Mouse (Mus musculus) liver, postnatal 0 days (tissue): ENCODE measurements at regions not wholly inside any gene's neighbourhood (a gene's known extent, or its start where the extent isn't known, plus 50 kb on each side); places are given as distances from the start of the nearest gene placed in this dataset.

Experiments used
- CTCF ChIP-seq: sonication (generic); IDR thresholded peaks from 2 replicates; pipeline ENCODE4 v1.5.1; 2016; ENCODE audit warnings: antibody characterized with exemption, low read depth
- EP300 ChIP-seq: IDR thresholded peaks from 2 replicates; pipeline ENCODE4 v1.6.1; 2016; ENCODE audit warnings: antibody characterized with exemption, low read depth, mild to moderate bottlenecking

GRCm38 (mm10) chr2:74039580-74039979 is 128.5 kb upstream of the Atp5g3 start:
- TF ChIP-seq CTCF (no peak), EP300 (no peak)
